Mouse (Mus musculus) bone marrow macrophage, adult 2 months (primary cell): ENCODE results near the gene Slc30a6.

Experiments used
- CTCF ChIP-seq: IDR thresholded peaks from 2 replicates; pipeline ENCODE4 v1.5.1; 2012; ENCODE audit warnings: low read depth, mild to moderate bottlenecking, low read length, moderate library complexity
- POLR2A ChIP-seq: IDR thresholded peaks from 2 replicates; pipeline ENCODE4 v1.6.1; 2012; ENCODE audit warnings: mild to moderate bottlenecking, low read depth, low read length, borderline replicate concordance

DNA sequence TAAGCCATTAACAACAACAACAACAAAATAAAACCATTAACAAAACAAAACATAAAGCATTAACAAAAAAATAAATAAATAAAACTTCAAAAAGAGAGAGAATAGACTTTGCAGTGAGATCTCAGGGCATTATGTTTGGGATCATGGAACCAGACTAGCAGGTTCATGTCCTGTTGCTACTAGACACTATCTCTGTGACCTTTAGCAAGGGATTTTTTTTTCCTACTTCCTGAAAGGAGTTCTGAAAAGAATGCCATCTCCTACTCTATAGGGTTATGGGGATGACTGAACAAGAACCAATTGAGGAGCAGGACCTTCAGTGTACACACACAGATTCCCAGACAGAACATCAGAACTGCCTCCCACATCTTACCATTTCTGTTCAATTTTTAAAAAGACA is 68.1 kb downstream of the Slc30a6 start:
- TF ChIP-seq POLR2A: no peak
- no peak for TF ChIP-seq CTCF
